Mouse (Mus musculus): ENCODE data around the gene Prkcd. TPM values are rescaled to one million over a fixed set of nuclear protein-coding genes. Genes with fewer than 3 reads are reported as not detected.

Prkcd gene
- total RNA-seq, 2 experiments from 2014 or later: 39.5 to 41.4 TPM

GRCm38 (mm10) chr14:30636499-30636898 is 10.5 kb upstream of the Prkcd start:
- DNase-seq: no peak
- intact Hi-C loops (cut with DNase I): no loop called here

- DNase-seq: no peak
- intact Hi-C loops (cut with DNase I): no loop called here
Observed at GRCm38 (mm10) chr14:30635219-30635910, 9.4 kb upstream of the Prkcd start.

- DNase-seq: no peak
- intact Hi-C loops (cut with DNase I): no loop called here
Observed at GRCm38 (mm10) chr14:30634418-30634817, 8.4 kb upstream of the Prkcd start.

- intact Hi-C loops (cut with DNase I): no loop called here
- no peak for DNase-seq
Observed at GRCm38 (mm10) chr14:30633708-30634107, 7.7 kb upstream of the Prkcd start.

- DNase-seq: peak; percentile 14
- intact Hi-C loops (cut with DNase I): no loop called here
Observed at GRCm38 (mm10) chr14:30631834-30632233, 5.8 kb upstream of the Prkcd start.

GRCm38 (mm10) chr14:30630811-30631576 is 5.0 kb upstream of the Prkcd start:
- intact Hi-C loops (cut with DNase I): no loop called here
- no peak for DNase-seq

GRCm38 (mm10) chr14:30629839-30630238 is 3.8 kb upstream of the Prkcd start:
- intact Hi-C loops (cut with DNase I): no loop called here
- DNase-seq: no peak

- intact Hi-C loops (cut with DNase I): no loop called here
- DNase-seq: no peak
Observed at GRCm38 (mm10) chr14:30628235-30628634, 2.2 kb upstream of the Prkcd start.

GRCm38 (mm10) chr14:30626756-30627742 is 1.0 kb upstream of the Prkcd start:
- intact Hi-C loops (cut with DNase I): no loop called here
- no peak for DNase-seq

- intact Hi-C loops (cut with DNase I): no loop called here
- peak; percentile 19 for DNase-seq
Observed at GRCm38 (mm10) chr14:30625131-30625807, 741 bp downstream of the Prkcd start.

GRCm38 (mm10) chr14:30624277-30624721 is 1.7 kb downstream of the Prkcd start:
- DNase-seq: no peak

GRCm38 (mm10) chr14:30622556-30622955 is 3.5 kb downstream of the Prkcd start:
- DNase-seq: no peak
- intact Hi-C loops (cut with DNase I): no loop called here

More at GRCm38 (mm10) chr14:30624277-30624721, 1.7 kb downstream of the Prkcd start:
- intact Hi-C loops (cut with DNase I): no loop called here

GRCm38 (mm10) chr14:30622130-30622529 is 3.9 kb downstream of the Prkcd start:
- intact Hi-C loops (cut with DNase I): no loop called here
- DNase-seq: no peak

- intact Hi-C loops (cut with DNase I): no loop called here
- DNase-seq: no peak
Observed at GRCm38 (mm10) chr14:30619982-30620578, 5.9 kb downstream of the Prkcd start.

GRCm38 (mm10) chr14:30618746-30619275 is 7.2 kb downstream of the Prkcd start:
- no peak for DNase-seq
- intact Hi-C loops (cut with DNase I): no loop called here

- intact Hi-C loops (cut with DNase I): no loop called here
- no peak for DNase-seq
Observed at GRCm38 (mm10) chr14:30616751-30617150, 9.3 kb downstream of the Prkcd start.

- no peak for DNase-seq
- intact Hi-C loops (cut with DNase I): no loop called here
Observed at GRCm38 (mm10) chr14:30612962-30613715, 12.9 kb downstream of the Prkcd start.

- intact Hi-C loops (cut with DNase I): no loop called here
- peak; percentile 85 for DNase-seq
Observed at GRCm38 (mm10) chr14:30612523-30612922, 13.5 kb downstream of the Prkcd start.

- intact Hi-C loops (cut with DNase I): no loop called here
- no peak for DNase-seq
Observed at GRCm38 (mm10) chr14:30610940-30611339, 15.1 kb downstream of the Prkcd start.
